Mouse (Mus musculus) stomach, embryonic 14.5 days (tissue): ENCODE data around the gene Slc51a. TPM values are rescaled to one million over a fixed set of nuclear protein-coding genes. Genes with fewer than 3 reads are reported as not detected.
A peak's percentile ranks its signal among the peaks of the same experiment; 100 is the strongest.

Experiments
- ATAC-seq: fragments of 200-750 bp; cut with Nextera tagmentation; 2 replicates; pipeline ENCODE4 v1.8.0; 2017; ENCODE audit warnings: low read depth, moderate TSS enrichment; ENCODE audit not compliant: insufficient number of reproducible peaks, insufficient read depth, low FRiP score
- H3K27ac ChIP-seq: fragments of 300-500 bp; sonication (generic); 2 replicates; pipeline ENCODE4 v1.5.1; 2014; ENCODE audit warnings: mild to moderate bottlenecking, low read length, moderate library complexity, mixed read lengths
- H3K27me3 ChIP-seq: fragments of 300-500 bp; sonication (generic); 2 replicates; pipeline ENCODE4 v1.6.1; 2014; ENCODE audit warnings: low read length, control low read depth, mixed read lengths; ENCODE audit not compliant: control insufficient read depth, insufficient read depth
- H3K36me3 ChIP-seq: fragments of 300-500 bp; sonication (generic); 2 replicates; pipeline ENCODE4 v1.6.1; 2014; ENCODE audit warnings: mild to moderate bottlenecking, control low read depth, low read length, moderate library complexity, mixed read lengths; ENCODE audit not compliant: control insufficient read depth, insufficient read depth
- H3K4me1 ChIP-seq: fragments of 300-500 bp; sonication (generic); 2 replicates; pipeline ENCODE4 v1.6.1; 2014; ENCODE audit warnings: low read length, control low read depth, mixed read lengths; ENCODE audit not compliant: control insufficient read depth, insufficient read depth
- H3K4me2 ChIP-seq: fragments of 300-500 bp; sonication (generic); replicated peaks from 2 replicates; pipeline ENCODE4 v1.6.1; 2014; ENCODE audit warnings: low read depth, low read length, control low read depth
- H3K4me3 ChIP-seq: fragments of 300-500 bp; sonication (generic); 2 replicates; pipeline ENCODE4 v1.5.1; 2014; ENCODE audit warnings: low read depth, low read length, control low read depth
- H3K9ac ChIP-seq: fragments of 300-500 bp; sonication (generic); replicated peaks from 2 replicates; pipeline ENCODE4 v1.6.1; 2014; ENCODE audit warnings: low read depth, mild to moderate bottlenecking, control low read depth, low read length, moderate library complexity, mixed read lengths
- H3K9me3 ChIP-seq: fragments of 300-500 bp; sonication (generic); 2 replicates; pipeline ENCODE4 v1.6.1; 2016; ENCODE audit warnings: low read depth, low read length, control low read depth; ENCODE audit not compliant: control insufficient read depth
- WGBS: fragments of 180-500 bp; shearing (Covaris S2); extraction: QIAGEN DNeasy Blood & Tissue Kit; methylation state at CpG from one replicate; pipeline ENCODE4 v1.1.7; 2014; 5-methylcytosine and 5-hydroxymethylcytosine counted together
- polyA plus RNA-seq: library from polyadenylated mRNA; unstranded; fragments of >200 nt; fragmentation: Nextera tagmentation; extraction: Ambion mirVana; gene quantifications from 2 replicates; pipeline ENCODE4 v1.2.1, GENCODE M21; 2014

The Slc51a gene
- polyA plus RNA-seq, 1 experiment from 2014 or later, result 2.7 TPM

- ATAC-seq, result no peak
- Histone ChIP-seq H3K4me3 (no peak overlapping the region), H3K27me3 (no peaks in the 10 kb centered on the region), H3K27ac (no peak overlapping the region), H3K36me3 (no peaks in the 10 kb centered on the region), H3K4me2 (no peak overlapping the region), H3K9ac (no peak overlapping the region), H3K4me1 (0 out of 2 replicates have a peak, but pooled peaks cover 3% of the 10 kb centered on the region), H3K9me3 (no peaks in the 10 kb centered on the region)
- WGBS, result 76% methylated on average over 7 of the region's 7 CpGs
These were observed 19.2 kb upstream of the Slc51a start for GRCm38 (mm10) chr16:32506868-32507267.

- no peak overlapping the region for H3K9ac ChIP-seq
- H3K36me3 ChIP-seq, result no peaks in the 10 kb centered on the region
- 0 out of 2 replicates have a peak, but pooled peaks cover 3% of the 10 kb centered on the region for H3K4me1 ChIP-seq
- H3K9me3 ChIP-seq, result no peaks in the 10 kb centered on the region
- H3K4me2 ChIP-seq, result no peak overlapping the region
- ATAC-seq, result no peak
- 80% methylated on average over 8 of the region's 8 CpGs for whole genome bisulfite sequencing
- no peak overlapping the region for H3K27ac ChIP-seq
- H3K4me3 ChIP-seq, result no peak overlapping the region
- no peaks in the 10 kb centered on the region for H3K27me3 ChIP-seq
These were observed 18.6 kb upstream of the Slc51a start for GRCm38 (mm10) chr16:32506298-32506697.

GRCm38 (mm10) chr16:32503633-32504032, 16.0 kb upstream of the Slc51a start:
- H3K9ac ChIP-seq, result no peak overlapping the region
- H3K27ac ChIP-seq, result no peak overlapping the region
- H3K36me3 ChIP-seq, result no peaks in the 10 kb centered on the region
- H3K9me3 ChIP-seq, result no peaks in the 10 kb centered on the region
- H3K4me2 ChIP-seq, result no peak overlapping the region
- 0 out of 2 replicates have a peak, but pooled peaks cover under 1% of the 10 kb centered on the region for H3K4me1 ChIP-seq
- ATAC-seq, result no peak
- H3K4me3 ChIP-seq, result no peak overlapping the region
- no peaks in the 10 kb centered on the region for H3K27me3 ChIP-seq
- 63% methylated on average over 6 of the region's 6 CpGs for WGBS

GRCm38 (mm10) chr16:32502621-32503335, 15.1 kb upstream of the Slc51a start:
- WGBS, result 84% methylated on average over 12 of the region's 12 CpGs
- no peaks in the 10 kb centered on the region for H3K27me3 ChIP-seq
- H3K4me3 ChIP-seq, result no peak overlapping the region
- H3K36me3 ChIP-seq, result no peaks in the 10 kb centered on the region
- H3K27ac ChIP-seq, result no peak overlapping the region
- ATAC-seq, result no peak
- no peaks in the 10 kb centered on the region for H3K9me3 ChIP-seq
- H3K9ac ChIP-seq, result no peak overlapping the region
- no peaks in the 10 kb centered on the region for H3K4me1 ChIP-seq
- no peak overlapping the region for H3K4me2 ChIP-seq

- Histone ChIP-seq H3K9ac (no peak overlapping the region), H3K36me3 (no peaks in the 10 kb centered on the region), H3K9me3 (no peaks in the 10 kb centered on the region), H3K4me2 (no peak overlapping the region), H3K4me3 (no peak overlapping the region), H3K27ac (no peak overlapping the region), H3K27me3 (no peaks in the 10 kb centered on the region), H3K4me1 (no peaks in the 10 kb centered on the region)
- no peak for ATAC-seq
- 75% methylated on average over 7 of the region's 7 CpGs for WGBS
These were observed 13.8 kb upstream of the Slc51a start for GRCm38 (mm10) chr16:32501459-32501858.

- peak; percentile 90 for ATAC-seq
- H3K4me3 ChIP-seq, result peak overlapping the region; percentile 26
- 9% methylated on average over 22 of the region's 22 CpGs for WGBS
- 0 out of 2 replicates have a peak overlapping the region, but pooled peaks have one; percentile 14 for H3K9ac ChIP-seq
- no peak overlapping the region for H3K27ac ChIP-seq
- no peaks in the 10 kb centered on the region for H3K9me3 ChIP-seq
- H3K36me3 ChIP-seq, result no peaks in the 10 kb centered on the region
- H3K27me3 ChIP-seq, result no peaks in the 10 kb centered on the region
- no peaks in the 10 kb centered on the region for H3K4me1 ChIP-seq
- peak overlapping the region; percentile 61 for H3K4me2 ChIP-seq
These were observed 11.9 kb upstream of the Slc51a start for GRCm38 (mm10) chr16:32499430-32500037.

- no peak overlapping the region for H3K4me3 ChIP-seq
- H3K36me3 ChIP-seq, result no peaks in the 10 kb centered on the region
- no peaks in the 10 kb centered on the region for H3K27me3 ChIP-seq
- no peak overlapping the region; the same call in 1 of the 2 replicates for H3K4me2 ChIP-seq
- WGBS, result 60% methylated on average over 13 of the region's 13 CpGs
- no peaks in the 10 kb centered on the region for H3K4me1 ChIP-seq
- no peaks in the 10 kb centered on the region for H3K9me3 ChIP-seq
- no peak overlapping the region for H3K9ac ChIP-seq
- ATAC-seq, result no peak
- H3K27ac ChIP-seq, result no peak overlapping the region
These were observed 11.3 kb upstream of the Slc51a start for GRCm38 (mm10) chr16:32498996-32499395.

- H3K9me3 ChIP-seq, result no peaks in the 10 kb centered on the region
- 69% methylated on average over 3 of the region's 3 CpGs for WGBS
- no peak within 1 kb of the TSS for H3K4me2 ChIP-seq
- no peak for ATAC-seq
- no peak within 1 kb of the TSS for H3K4me3 ChIP-seq
- H3K27me3 ChIP-seq, result no peaks in the 10 kb centered on the region
- no peak within 1 kb of the TSS for H3K27ac ChIP-seq
- no peak within 1 kb of the TSS for H3K9ac ChIP-seq
- no peaks in the 10 kb centered on the region for H3K36me3 ChIP-seq
- no peaks in the 10 kb centered on the region for H3K4me1 ChIP-seq
These were observed 8.3 kb upstream of the Slc51a start, which contains the start of gene Zdhhc19 for GRCm38 (mm10) chr16:32495965-32496364. Zdhhc19 (plus strand) TSS chr16:32496265.
